Mouse (Mus musculus) neural tube, embryonic 15.5 days (tissue): Measurements from ENCODE around the gene Scgb3a1. TPM values are rescaled to one million over a fixed set of nuclear protein-coding genes. Genes with fewer than 3 reads are reported as not detected.

Experiments
- ATAC-seq: fragments of 200-750 bp; cut with Nextera tagmentation; 2 replicates; pipeline ENCODE4 v1.8.0; 2017; ENCODE audit warnings: mild to moderate bottlenecking, moderate TSS enrichment, moderate library complexity; ENCODE audit not compliant: low FRiP score
- H3K27ac ChIP-seq: fragments of 300-500 bp; sonication (generic); replicated peaks from 2 replicates; pipeline ENCODE4 v1.5.1; 2015; ENCODE audit warnings: mild to moderate bottlenecking, inconsistent platforms
- H3K27me3 ChIP-seq: fragments of 300-500 bp; sonication (generic); replicated peaks from 2 replicates; pipeline ENCODE4 v1.6.1; 2015; ENCODE audit warnings: inconsistent platforms
- H3K36me3 ChIP-seq: fragments of 300-500 bp; sonication (generic); 2 replicates; pipeline ENCODE4 v1.6.1; 2015; ENCODE audit warnings: inconsistent platforms
- H3K4me1 ChIP-seq: fragments of 300-500 bp; sonication (generic); 2 replicates; pipeline ENCODE4 v1.6.1; 2015; ENCODE audit warnings: inconsistent platforms
- H3K4me2 ChIP-seq: fragments of 300-500 bp; sonication (generic); 2 replicates; pipeline ENCODE4 v1.6.1; 2015; ENCODE audit warnings: inconsistent platforms, mild to moderate bottlenecking, moderate library complexity
- H3K4me3 ChIP-seq: fragments of 300-500 bp; sonication (generic); replicated peaks from 2 replicates; pipeline ENCODE4 v1.5.1; 2015; ENCODE audit warnings: mild to moderate bottlenecking, inconsistent platforms
- H3K9ac ChIP-seq: fragments of 300-500 bp; sonication (generic); replicated peaks from 2 replicates; pipeline ENCODE4 v1.6.1; 2015; ENCODE audit warnings: mild to moderate bottlenecking, inconsistent platforms
- H3K9me3 ChIP-seq: fragments of 300-500 bp; sonication (generic); replicated peaks from 2 replicates; pipeline ENCODE4 v1.6.1; 2016; ENCODE audit warnings: inconsistent platforms
- WGBS: fragments of 180-500 bp; shearing (Covaris S2); methylation state at CpG from one replicate; pipeline ENCODE4 v1.1.7; 2015; ENCODE audit warnings: mixed read lengths; 5-methylcytosine and 5-hydroxymethylcytosine counted together
- polyA plus RNA-seq: library from polyadenylated mRNA; unstranded; fragments of >200 nt; fragmentation: Nextera tagmentation; extraction: Ambion mirVana; gene quantifications from 2 replicates; pipeline ENCODE4 v1.2.1, GENCODE M21; 2015

Gene Scgb3a1
- polyA plus RNA-seq, 1 experiment from 2014 or later, result not detected

- Histone ChIP-seq H3K9ac (no peak overlapping the region), H3K27me3 (no peaks in the 10 kb centered on the region), H3K9me3 (no peaks in the 10 kb centered on the region), H3K4me3 (no peak overlapping the region), H3K4me1 (no peaks in the 10 kb centered on the region; the same call in 1 of the 2 replicates), H3K4me2 (no peak overlapping the region), H3K27ac (no peak overlapping the region), H3K36me3 (no peaks in the 10 kb centered on the region)
- no peak for ATAC-seq
- WGBS, result 78% methylated on average over 8 of the region's 8 CpGs
Observed at GRCm38 (mm10) chr11:49645677-49646076, 17.7 kb upstream of the Scgb3a1 start.

DNA sequence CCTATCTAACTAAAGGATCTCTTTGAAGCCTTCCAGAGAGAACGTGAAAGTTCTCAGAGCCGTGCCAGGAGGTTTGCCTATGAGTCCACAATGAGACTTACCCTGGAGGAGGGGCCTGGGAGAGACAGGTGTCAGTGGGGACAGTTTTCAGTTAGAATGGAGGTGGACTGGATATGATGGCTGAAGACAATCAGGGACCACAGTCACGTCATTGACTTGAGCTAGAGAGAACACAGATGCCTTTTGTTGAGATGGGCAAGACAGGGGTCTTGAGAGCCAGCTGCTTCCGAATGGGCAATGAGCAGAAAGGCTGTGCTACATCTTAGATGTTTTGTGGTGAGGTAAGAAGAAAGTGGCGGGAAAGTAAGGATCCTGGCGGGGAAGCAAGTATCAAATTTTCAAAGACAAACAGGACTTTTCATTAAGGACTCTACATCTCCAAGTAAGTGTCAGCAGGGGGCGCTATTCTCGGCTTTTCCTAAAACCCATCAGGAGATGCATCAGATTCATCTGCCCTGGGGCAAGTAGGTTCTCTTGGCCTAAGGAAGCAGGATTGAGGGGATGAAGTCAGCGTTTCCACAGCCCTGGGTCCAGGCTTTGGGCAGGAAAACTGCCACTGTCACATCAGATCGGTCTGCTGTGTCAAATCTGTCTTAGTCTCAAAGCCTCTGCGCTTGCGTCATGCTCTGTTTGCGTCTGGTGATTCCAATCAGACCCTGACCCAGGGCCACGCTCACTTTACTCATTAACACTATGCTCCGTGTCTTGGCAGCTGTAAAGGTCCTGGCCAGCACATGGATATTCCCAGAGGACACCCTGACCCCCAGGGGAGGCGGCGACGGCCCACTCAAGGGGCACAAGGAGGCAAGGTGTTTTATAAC, 13.1 kb upstream of the Scgb3a1 start:
- no peak overlapping the region for H3K4me2 ChIP-seq
- no peak overlapping the region for H3K4me3 ChIP-seq
- no peak overlapping the region for H3K9ac ChIP-seq
- 66% methylated on average over 18 of the region's 18 CpGs for WGBS
- no peak overlapping the region for H3K27ac ChIP-seq
- no peaks in the 10 kb centered on the region for H3K36me3 ChIP-seq
- no peaks in the 10 kb centered on the region for H3K27me3 ChIP-seq
- no peaks in the 10 kb centered on the region for H3K9me3 ChIP-seq
- peaks cover 4% of the 10 kb centered on the region; the same call in 1 of the 2 replicates for H3K4me1 ChIP-seq
- ATAC-seq, result no peak

DNA sequence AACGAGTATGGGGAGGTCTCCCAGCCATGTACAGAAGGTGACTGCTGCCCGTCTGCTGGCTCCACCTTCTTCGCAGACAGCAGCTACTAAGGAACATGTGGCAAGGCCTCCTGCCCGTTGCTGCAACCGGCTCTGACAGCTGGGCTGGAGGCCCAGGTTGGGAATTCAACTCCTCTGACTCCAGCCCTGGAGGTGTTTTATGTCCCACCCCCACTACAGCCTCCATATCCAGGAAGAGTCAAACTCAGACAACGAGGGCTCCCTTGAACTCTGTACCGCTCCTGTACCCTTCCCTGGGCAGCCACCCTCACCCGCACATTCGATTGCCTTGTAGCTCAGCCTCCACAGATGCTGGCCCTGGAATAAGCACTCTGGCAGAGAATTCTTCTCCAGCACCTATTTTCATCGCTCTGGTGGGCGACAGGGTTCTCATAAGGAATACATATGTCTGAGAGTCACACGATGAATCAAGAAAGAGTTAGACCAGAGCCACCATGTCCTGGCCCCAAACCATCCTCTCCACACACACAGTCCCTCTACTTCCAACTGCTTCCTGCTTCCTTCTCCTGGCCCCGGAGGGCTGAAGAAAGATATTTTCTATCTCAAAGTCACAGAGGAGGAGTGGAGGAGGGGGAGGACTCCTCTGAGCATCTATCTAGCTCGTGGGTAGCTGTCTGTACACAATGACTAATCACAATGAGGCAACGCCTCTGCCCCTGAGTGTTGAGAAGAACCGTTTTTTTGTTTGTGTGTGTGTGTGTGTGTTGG, 12.2 kb upstream of the Scgb3a1 start:
- H3K9me3 ChIP-seq, result no peaks in the 10 kb centered on the region
- H3K4me3 ChIP-seq, result no peak overlapping the region
- H3K4me2 ChIP-seq, result no peak overlapping the region
- H3K4me1 ChIP-seq, result peaks cover 4% of the 10 kb centered on the region; the same call in 1 of the 2 replicates
- no peak overlapping the region for H3K27ac ChIP-seq
- H3K36me3 ChIP-seq, result no peaks in the 10 kb centered on the region
- H3K9ac ChIP-seq, result no peak overlapping the region
- H3K27me3 ChIP-seq, result no peaks in the 10 kb centered on the region
- ATAC-seq, result no peak
- 76% methylated on average over 16 of the region's 16 CpGs for WGBS

DNA sequence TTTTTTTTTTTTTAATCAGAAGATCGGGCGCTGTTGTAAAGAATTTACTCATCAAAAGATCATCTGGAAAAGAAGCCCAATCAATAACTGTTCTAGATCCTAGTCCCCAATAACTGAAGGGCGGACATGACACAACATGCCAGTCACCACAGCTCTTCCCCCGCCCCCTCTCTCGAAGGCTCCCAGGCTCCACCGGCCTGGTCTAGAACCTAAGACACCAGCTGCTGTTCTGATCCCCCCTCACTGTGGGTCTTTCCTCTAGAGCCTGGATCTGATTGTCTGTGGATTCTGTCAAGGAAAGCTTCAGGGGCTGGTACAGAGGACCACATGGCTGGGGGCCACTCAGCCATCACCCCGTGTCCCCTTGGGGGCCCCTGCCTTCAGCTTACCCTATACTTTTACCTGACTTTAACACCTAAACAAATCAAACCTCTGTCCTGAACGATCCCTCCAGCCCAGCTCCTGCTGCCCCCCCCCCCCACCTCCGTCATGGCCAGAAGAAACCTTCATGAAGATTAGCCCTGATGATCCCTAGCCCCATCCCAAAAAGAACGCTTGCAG, 11.6 kb upstream of the Scgb3a1 start:
- H3K27ac ChIP-seq, result no peak overlapping the region
- H3K4me3 ChIP-seq, result no peak overlapping the region
- H3K9ac ChIP-seq, result no peak overlapping the region
- WGBS, result 90% methylated on average over 10 of the region's 10 CpGs
- no peak overlapping the region for H3K4me2 ChIP-seq
- H3K27me3 ChIP-seq, result no peaks in the 10 kb centered on the region
- H3K9me3 ChIP-seq, result no peaks in the 10 kb centered on the region
- ATAC-seq, result no peak
- no peaks in the 10 kb centered on the region for H3K36me3 ChIP-seq
- peaks cover 4% of the 10 kb centered on the region; the same call in 1 of the 2 replicates for H3K4me1 ChIP-seq

DNA sequence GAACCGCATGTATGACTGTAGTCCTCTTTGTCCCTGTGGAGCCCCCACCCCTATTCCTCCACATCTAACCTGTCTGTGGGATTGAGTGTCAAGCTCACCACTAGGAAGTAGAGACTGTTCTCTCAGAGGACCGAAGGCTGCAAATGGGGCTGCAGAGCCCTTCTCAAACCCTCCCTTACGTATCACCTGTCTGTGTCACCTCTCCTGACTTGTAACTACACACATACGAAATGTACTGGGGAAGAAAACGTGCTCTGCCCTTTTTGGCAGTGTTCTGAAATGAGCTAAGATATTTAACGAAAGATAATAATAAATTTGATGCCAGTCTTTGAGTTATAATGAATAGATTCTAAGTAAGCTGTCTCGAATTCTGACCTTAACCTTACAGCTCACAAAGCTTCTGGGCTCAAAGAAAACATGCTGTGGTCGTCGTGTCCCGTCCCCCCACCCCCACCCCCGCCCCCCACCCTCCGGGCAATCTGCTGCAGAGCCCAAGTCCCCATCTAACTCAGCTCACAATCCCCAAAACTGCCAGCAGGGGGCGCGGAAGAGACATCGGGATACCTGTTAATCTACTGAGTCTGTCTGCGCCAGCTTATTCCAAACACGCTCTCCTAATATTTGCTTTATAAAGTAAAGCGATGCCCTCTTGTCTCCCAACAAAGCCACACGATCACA, 10.9 kb upstream of the Scgb3a1 start:
- WGBS, result 23% methylated on average over 19 of the region's 19 CpGs

GRCm38 (mm10) chr11:49653079-49653408, 10.4 kb upstream of the Scgb3a1 start:
- Histone ChIP-seq H3K27me3 (no peaks in the 10 kb centered on the region), H3K9me3 (no peaks in the 10 kb centered on the region), H3K4me2 (peak overlapping the region; percentile 41), H3K27ac (no peak overlapping the region), H3K4me3 (no peak overlapping the region), H3K9ac (no peak overlapping the region), H3K4me1 (peaks cover 4% of the 10 kb centered on the region; the same call in 1 of the 2 replicates), H3K36me3 (no peaks in the 10 kb centered on the region)
- WGBS, result 38% methylated on average over 11 of the region's 11 CpGs
- ATAC-seq, result peak; percentile 58; the same call in 1 of the 2 replicates

More for the DNA sequence above, 10.9 kb upstream of the Scgb3a1 start:
- H3K9ac ChIP-seq, result no peak overlapping the region
- H3K27ac ChIP-seq, result no peak overlapping the region
- H3K27me3 ChIP-seq, result no peaks in the 10 kb centered on the region
- H3K4me3 ChIP-seq, result no peak overlapping the region
- peaks cover 4% of the 10 kb centered on the region; the same call in 1 of the 2 replicates for H3K4me1 ChIP-seq
- H3K9me3 ChIP-seq, result no peaks in the 10 kb centered on the region
- no peaks in the 10 kb centered on the region for H3K36me3 ChIP-seq
- ATAC-seq, result peak; percentile 76; the same call in 1 of the 2 replicates
- peak overlapping the region; percentile 41 for H3K4me2 ChIP-seq

DNA sequence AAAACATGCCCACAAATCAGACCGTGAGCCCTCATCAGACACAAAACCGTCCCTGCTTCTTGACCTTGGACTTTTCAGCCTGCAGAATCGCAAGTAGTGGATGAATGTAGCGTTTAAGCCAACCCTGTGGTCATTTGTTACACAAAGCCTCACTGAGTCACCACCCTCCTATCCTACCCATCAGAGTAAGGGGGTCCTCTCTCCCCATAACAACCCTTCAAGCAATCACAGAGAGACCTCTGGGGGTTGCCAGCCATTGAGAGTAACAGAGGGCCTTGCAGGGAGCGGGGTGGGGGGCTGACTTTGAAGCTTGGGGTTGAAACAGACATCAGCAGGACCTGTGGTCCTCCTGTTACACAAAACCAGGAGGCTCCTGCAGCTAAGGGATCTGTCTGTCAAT, 8.8 kb upstream of the Scgb3a1 start:
- Histone ChIP-seq H3K27ac (no peak overlapping the region), H3K9ac (no peak overlapping the region), H3K27me3 (no peaks in the 10 kb centered on the region), H3K4me3 (no peak overlapping the region), H3K4me1 (peaks cover 4% of the 10 kb centered on the region; the same call in 1 of the 2 replicates), H3K36me3 (no peaks in the 10 kb centered on the region), H3K4me2 (no peak overlapping the region), H3K9me3 (no peaks in the 10 kb centered on the region)
- no peak for ATAC-seq
- 91% methylated on average over 5 of the region's 5 CpGs for WGBS

GRCm38 (mm10) chr11:49655501-49655900, 7.9 kb upstream of the Scgb3a1 start:
- peaks cover 4% of the 10 kb centered on the region; the same call in 1 of the 2 replicates for H3K4me1 ChIP-seq
- no peak overlapping the region for H3K27ac ChIP-seq
- H3K4me2 ChIP-seq, result no peak overlapping the region
- H3K9me3 ChIP-seq, result no peaks in the 10 kb centered on the region
- H3K9ac ChIP-seq, result no peak overlapping the region
- no peak for ATAC-seq
- no peaks in the 10 kb centered on the region for H3K27me3 ChIP-seq
- no peak overlapping the region for H3K4me3 ChIP-seq
- no peaks in the 10 kb centered on the region for H3K36me3 ChIP-seq

GRCm38 (mm10) chr11:49658065-49658464, 5.3 kb upstream of the Scgb3a1 start:
- H3K4me3 ChIP-seq, result no peak overlapping the region
- H3K36me3 ChIP-seq, result no peaks in the 10 kb centered on the region
- H3K27ac ChIP-seq, result no peak overlapping the region
- H3K9me3 ChIP-seq, result no peaks in the 10 kb centered on the region
- no peaks in the 10 kb centered on the region for H3K27me3 ChIP-seq
- no peak overlapping the region for H3K4me2 ChIP-seq
- H3K4me1 ChIP-seq, result peaks cover under 1% of the 10 kb centered on the region; the same call in 1 of the 2 replicates
- WGBS, result 90% methylated on average over 4 of the region's 4 CpGs
- no peak overlapping the region for H3K9ac ChIP-seq
- ATAC-seq, result no peak

- no peak overlapping the region for H3K4me2 ChIP-seq
- H3K9ac ChIP-seq, result no peak overlapping the region
- no peak for ATAC-seq
- H3K36me3 ChIP-seq, result no peaks in the 10 kb centered on the region
- no peak overlapping the region for H3K4me3 ChIP-seq
- H3K27ac ChIP-seq, result no peak overlapping the region
- no peaks in the 10 kb centered on the region for H3K27me3 ChIP-seq
- WGBS, result 61% methylated on average over 10 of the region's 10 CpGs
- no peaks in the 10 kb centered on the region for H3K9me3 ChIP-seq
- no peaks in the 10 kb centered on the region for H3K4me1 ChIP-seq
Observed at GRCm38 (mm10) chr11:49658791-49659469, 4.5 kb upstream of the Scgb3a1 start.

DNA sequence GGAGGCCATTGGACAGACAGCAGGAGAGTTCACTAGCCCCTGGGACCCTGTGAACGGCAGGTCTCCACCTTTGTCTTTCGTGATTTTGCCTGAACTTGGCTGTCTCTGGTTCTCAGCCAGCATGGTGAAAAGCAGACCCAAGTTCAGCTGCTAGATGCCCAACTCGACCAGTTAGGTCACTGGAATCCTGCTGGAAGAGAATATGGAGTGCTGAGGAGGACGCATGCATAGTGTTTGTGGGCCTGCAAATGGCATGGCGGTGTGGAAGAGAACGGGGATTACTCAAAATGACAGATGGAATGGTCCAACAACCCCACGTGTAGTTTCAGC, 4.0 kb upstream of the Scgb3a1 start:
- Histone ChIP-seq H3K9me3 (no peaks in the 10 kb centered on the region), H3K4me1 (no peaks in the 10 kb centered on the region), H3K27me3 (no peaks in the 10 kb centered on the region), H3K27ac (no peak overlapping the region), H3K4me2 (no peak overlapping the region), H3K4me3 (no peak overlapping the region), H3K9ac (no peak overlapping the region), H3K36me3 (no peaks in the 10 kb centered on the region)
- WGBS, result 61% methylated on average over 7 of the region's 7 CpGs
- ATAC-seq, result no peak
